Mouse (Mus musculus): Measurements from ENCODE around the gene Cyp4f40.
"Not testable (repeated sequence)": the region's sequence is repeated elsewhere in the genome, so short reads cannot be mapped to it uniquely, and the experiment has no call there.

Cyp4f40 gene

GRCm38 (mm10) chr17:32658712-32659111 lies at the start of gene Cyp4f40:
Gene Cyp4f40 (plus strand): TSS chr17:32658900.
- DNase-seq: no peak

- not testable (repeated sequence) for DNase-seq
Measured at GRCm38 (mm10) chr17:32610231-32610630, 48.5 kb upstream of the Cyp4f40 start.

GRCm38 (mm10) chr17:32610896-32611295 lies 47.8 kb upstream of the Cyp4f40 start:
- DNase-seq: no peak

- no peak for DNase-seq
Measured at GRCm38 (mm10) chr17:32612417-32612816, 46.3 kb upstream of the Cyp4f40 start.

GRCm38 (mm10) chr17:32617252-32617651 lies 41.4 kb upstream of the Cyp4f40 start:
- DNase-seq: no peak

GRCm38 (mm10) chr17:32621018-32621417 lies 37.7 kb upstream of the Cyp4f40 start, which contains the start of gene Cyp4f37:
Gene Cyp4f37 (plus strand): TSS chr17:32621309.
- not testable (repeated sequence) for DNase-seq

- DNase-seq: not testable (repeated sequence)
Measured at GRCm38 (mm10) chr17:32629726-32630125, 29.0 kb upstream of the Cyp4f40 start.

GRCm38 (mm10) chr17:32631936-32632335 lies 26.8 kb upstream of the Cyp4f40 start:
- DNase-seq: no peak

GRCm38 (mm10) chr17:32634242-32634971 lies 24.3 kb upstream of the Cyp4f40 start:
- not testable (repeated sequence) for DNase-seq

GRCm38 (mm10) chr17:32634972-32635314 lies 23.8 kb upstream of the Cyp4f40 start:
- DNase-seq: peak; percentile 41 to 76

- DNase-seq: no peak
Measured at GRCm38 (mm10) chr17:32636341-32636740, 22.4 kb upstream of the Cyp4f40 start.

GRCm38 (mm10) chr17:32637151-32637550 lies 21.5 kb upstream of the Cyp4f40 start:
- no peak for DNase-seq

- DNase-seq: no peak
Measured at GRCm38 (mm10) chr17:32646631-32647030, 12.1 kb upstream of the Cyp4f40 start.

- no peak for DNase-seq
Measured at GRCm38 (mm10) chr17:32653860-32654259, 4.8 kb upstream of the Cyp4f40 start.

- no peak for DNase-seq
Measured at GRCm38 (mm10) chr17:32657041-32657440, 1.7 kb upstream of the Cyp4f40 start.

GRCm38 (mm10) chr17:32658246-32658645 lies 454 bp upstream of the Cyp4f40 start:
- no peak for DNase-seq

GRCm38 (mm10) chr17:32673976-32674375 lies 15.3 kb downstream of the Cyp4f40 start:
- DNase-seq: no peak

- no peak for DNase-seq
Measured at GRCm38 (mm10) chr17:32676040-32676635, 17.4 kb downstream of the Cyp4f40 start.

GRCm38 (mm10) chr17:32680404-32680803 lies 21.7 kb downstream of the Cyp4f40 start:
- peak in 1 of 2 experiments; percentile 49 for DNase-seq

- DNase-seq: no peak
Measured at GRCm38 (mm10) chr17:32685048-32685750, 26.5 kb downstream of the Cyp4f40 start, which contains the start of gene Cyp4f15. Gene Cyp4f15 (plus strand): TSS chr17:32685627.

- DNase-seq: no peak
Measured at GRCm38 (mm10) chr17:32686722-32687121, 28.0 kb downstream of the Cyp4f40 start.

- DNase-seq: no peak
Measured at GRCm38 (mm10) chr17:32690959-32691358, 32.3 kb downstream of the Cyp4f40 start.

GRCm38 (mm10) chr17:32702826-32703225 lies 44.1 kb downstream of the Cyp4f40 start:
- DNase-seq: peak in 1 of 2 experiments; percentile 15

- not testable (repeated sequence) for DNase-seq
Measured at GRCm38 (mm10) chr17:32710541-32710940, 51.8 kb downstream of the Cyp4f40 start.

Measured in spleen, adult 18-20 months (tissue).